15 mouse cellular contexts compared by ENCODE assay signal in the genomic region with DNA sequence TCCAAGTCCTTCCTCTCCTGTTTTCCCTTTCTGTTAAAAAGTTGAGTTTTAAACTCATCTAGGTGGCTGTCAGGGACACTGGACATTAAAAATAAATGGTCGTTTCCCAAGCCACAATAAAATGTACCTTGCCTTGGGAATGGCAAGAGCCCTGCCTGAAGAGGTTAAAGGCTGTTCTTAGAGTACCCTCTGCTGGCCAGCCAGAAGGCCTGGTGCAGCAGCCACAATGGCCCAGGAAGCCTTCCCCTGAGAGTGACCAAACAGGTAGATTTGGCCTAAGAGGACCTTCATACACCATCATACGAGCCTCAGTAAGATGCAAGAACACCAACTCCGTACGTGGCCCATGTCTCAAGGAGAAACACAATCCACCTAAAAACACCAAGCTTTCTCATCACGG.
DNase-seq lines count a peak whose midpoint lies in the region; ATAC-seq and TF ChIP-seq lines count a peak whose summit lies in the region.
"Had no signal": no experiment of that assay in that cellular context is flagged by ENCODE, and none has a peak within 500 bp of the region (broad histone marks: within the 10 kb centered on the region; RNA-seq: fewer than 3 reads in every experiment).

No protein-coding gene starts in this region.

- H3K36me3 ChIP-seq in hindbrain, postnatal 0 days (ENCODE audit: insufficient read depth, low read length) = no peaks in the 10 kb centered on the region
- no peaks in the 10 kb centered on the region for H3K36me3 ChIP-seq in hindbrain, embryonic 12.5 days
- no peaks in the 10 kb centered on the region for H3K36me3 ChIP-seq in liver, postnatal 0 days (replicated peaks; ENCODE audit: insufficient read depth, low read length)
- H3K36me3 ChIP-seq in neural tube, embryonic 14.5 days (ENCODE audit: control insufficient read depth, insufficient read depth, low read length) = no peaks in the 10 kb centered on the region
- H3K36me3 ChIP-seq: forebrain, embryonic 15.5 days; limb, embryonic 13.5 days; lung, embryonic 15.5 days had no signal

- no peak for TF ChIP-seq POLR2A in brain, embryonic 14.5 days (IDR thresholded peaks at IDR 0.05; ENCODE audit: borderline replicate concordance, extremely low read depth, insufficient read depth, insufficient read length, poor library complexity, severe bottlenecking)

- DNase-seq in hindbrain, postnatal 0 days (ENCODE audit: low spot score) = no peak
- no peak for DNase-seq in liver, postnatal 0 days
- no peak for DNase-seq in liver
- DNase-seq in brain, embryonic 14.5 days (ENCODE audit: low read depth) = no peak
- DNase-seq: adrenal gland, postnatal 25 days; cerebellum, adult 9-10 months; heart, adult 11 months; retina, postnatal 1 day had no signal

- peak; percentile 43 for TF ChIP-seq CTCF in hindbrain, postnatal 0 days (IDR thresholded peaks at IDR 0.05; ENCODE audit: low read depth)
- peak; percentile 27 for TF ChIP-seq CTCF in liver, postnatal 0 days (IDR thresholded peaks at IDR 0.05; ENCODE audit: low read depth)
- peak; percentile 32; the same call in 1 of the 2 replicates for TF ChIP-seq CTCF in brain, embryonic 14.5 days (IDR thresholded peaks at IDR 0.05; ENCODE audit: borderline replicate concordance, extremely low read depth, insufficient read depth, insufficient read length)

- ATAC-seq in hindbrain, postnatal 0 days = no peak
- no peak for ATAC-seq in hindbrain, embryonic 12.5 days (ENCODE audit: low FRiP score)
- no peak for ATAC-seq in liver, postnatal 0 days
- ATAC-seq in neural tube, embryonic 14.5 days (ENCODE audit: low read depth) = no peak
- ATAC-seq in erythroblast, adult 5-6 weeks (replicated peaks; ENCODE audit: low FRiP score, poor library complexity, severe bottlenecking) = no peak
- ATAC-seq: activated CD4-positive, CD25-positive, alpha-beta regulatory T cell, adult 4 months; forebrain, embryonic 15.5 days had no signal

- no peak overlapping the region for H3K4me2 ChIP-seq in hindbrain, postnatal 0 days (ENCODE audit: low read depth, low read length)
- no peak overlapping the region for H3K4me2 ChIP-seq in hindbrain, embryonic 12.5 days (replicated peaks)
- H3K4me2 ChIP-seq in liver, postnatal 0 days (ENCODE audit: low read depth, low read length) = no peak overlapping the region
- no peak overlapping the region for H3K4me2 ChIP-seq in neural tube, embryonic 14.5 days (ENCODE audit: low read depth, low read length)
- H3K4me2 ChIP-seq: forebrain, embryonic 15.5 days; lung, embryonic 15.5 days had no signal

- no peak overlapping the region for H3K9ac ChIP-seq in hindbrain, postnatal 0 days (replicated peaks; ENCODE audit: low read length)
- H3K9ac ChIP-seq in hindbrain, embryonic 12.5 days = no peak overlapping the region
- H3K9ac ChIP-seq in liver, postnatal 0 days (replicated peaks) = no peak overlapping the region
- no peak overlapping the region for H3K9ac ChIP-seq in neural tube, embryonic 14.5 days (replicated peaks; ENCODE audit: low read depth, low read length)
- H3K9ac ChIP-seq: forebrain, embryonic 15.5 days; limb, embryonic 13.5 days; lung, embryonic 15.5 days had no signal

- H3K27me3 ChIP-seq in hindbrain, postnatal 0 days (ENCODE audit: insufficient read depth, low read length) = no peaks in the 10 kb centered on the region
- no peaks in the 10 kb centered on the region for H3K27me3 ChIP-seq in hindbrain, embryonic 12.5 days
- 0 out of 2 replicates have a peak, but pooled peaks cover 5% of the 10 kb centered on the region for H3K27me3 ChIP-seq in liver, postnatal 0 days (ENCODE audit: insufficient read depth, low read length)
- no peaks in the 10 kb centered on the region for H3K27me3 ChIP-seq in neural tube, embryonic 14.5 days (ENCODE audit: control insufficient read depth, insufficient read depth, low read length)
- H3K27me3 ChIP-seq: forebrain, embryonic 15.5 days; lung, embryonic 15.5 days had no signal

- no peaks in the 10 kb centered on the region for H3K4me1 ChIP-seq in hindbrain, postnatal 0 days (ENCODE audit: insufficient read depth, low read length)
- peaks cover 23% of the 10 kb centered on the region for H3K4me1 ChIP-seq in hindbrain, embryonic 12.5 days
- H3K4me1 ChIP-seq in liver, postnatal 0 days (ENCODE audit: insufficient read depth) = no peaks in the 10 kb centered on the region
- peaks cover 34% of the 10 kb centered on the region for H3K4me1 ChIP-seq in neural tube, embryonic 14.5 days (ENCODE audit: control insufficient read depth, insufficient read depth, low read length)
- H3K4me1 ChIP-seq: lung, embryonic 15.5 days had no signal

- TF ChIP-seq EP300 in liver, postnatal 0 days (IDR thresholded peaks at IDR 0.05; ENCODE audit: low read depth) = no peak

- WGBS in hindbrain, postnatal 0 days = 78% methylated on average over 5 of the region's 5 CpGs
- 70% methylated on average over 5 of the region's 5 CpGs for WGBS in hindbrain, embryonic 12.5 days
- 69% methylated on average over 5 of the region's 5 CpGs for WGBS in liver, postnatal 0 days (ENCODE audit: insufficient replicate concordance)
- 52% methylated on average over 5 of the region's 5 CpGs for WGBS in neural tube, embryonic 14.5 days

- H3K9me3 ChIP-seq in hindbrain, postnatal 0 days (ENCODE audit: low read length) = no peaks in the 10 kb centered on the region
- H3K9me3 ChIP-seq in hindbrain, embryonic 12.5 days (replicated peaks) = no peaks in the 10 kb centered on the region
- no peaks in the 10 kb centered on the region for H3K9me3 ChIP-seq in liver, postnatal 0 days (ENCODE audit: low read length)
- H3K9me3 ChIP-seq in neural tube, embryonic 14.5 days (ENCODE audit: control insufficient read depth, low read length) = no peaks in the 10 kb centered on the region
- H3K9me3 ChIP-seq: forebrain, embryonic 15.5 days; limb, embryonic 13.5 days; lung, embryonic 15.5 days had no signal

- H3K4me3 ChIP-seq in hindbrain, postnatal 0 days (ENCODE audit: low read length) = no peak overlapping the region
- no peak overlapping the region for H3K4me3 ChIP-seq in hindbrain, embryonic 12.5 days
- H3K4me3 ChIP-seq in liver, postnatal 0 days (ENCODE audit: low read depth, low read length) = no peak overlapping the region
- no peak overlapping the region for H3K4me3 ChIP-seq in neural tube, embryonic 14.5 days (ENCODE audit: low read depth, low read length)
- H3K4me3 ChIP-seq: forebrain, embryonic 15.5 days; limb, embryonic 13.5 days; lung, embryonic 15.5 days had no signal

- H3K27ac ChIP-seq in hindbrain, postnatal 0 days = no peak overlapping the region
- H3K27ac ChIP-seq in hindbrain, embryonic 12.5 days = no peak overlapping the region
- no peak overlapping the region for H3K27ac ChIP-seq in liver, postnatal 0 days (ENCODE audit: low read depth)
- H3K27ac ChIP-seq in neural tube, embryonic 14.5 days (ENCODE audit: low read depth, low read length) = peak overlapping the region; percentile 46
- H3K27ac ChIP-seq: forebrain, embryonic 15.5 days; limb, embryonic 13.5 days; lung, embryonic 15.5 days had no signal
